Mouse (Mus musculus): ENCODE results near the gene Fgfbp1.

- TF ChIP-seq POLR2A (IDR thresholded peaks at IDR 0.05; ENCODE audit: extremely low read depth, insufficient read depth, low read length) (no peak), CTCF (IDR thresholded peaks at IDR 0.05; ENCODE audit: low read depth, low read length) (no peak)
Observed at GRCm38 (mm10) chr5:43947330-43947977, 34.1 kb downstream of the Fgfbp1 start.
